In genomic region chr12:28860264-28860560, GRCm38 (mm10) we compare ENCODE assay signal across 11 mouse cellular contexts.
DNase-seq lines count a peak whose midpoint lies in the region; ATAC-seq and TF ChIP-seq lines count a peak whose summit lies in the region.
"Had no signal": no experiment of that assay in that cellular context is flagged by ENCODE, and none has a peak within 500 bp of the region (broad histone marks: within the 10 kb centered on the region; RNA-seq: fewer than 3 reads in every experiment).

No protein-coding gene starts in this region.

- WGBS in forebrain, embryonic 11.5 days: 23% methylated on average over 5 of the region's 5 CpGs
- 8% methylated on average over 5 of the region's 5 CpGs for WGBS in hindbrain, embryonic 16.5 days
- WGBS in neural tube, embryonic 14.5 days: 6% methylated on average over 5 of the region's 5 CpGs

- peak overlapping the region; percentile 75 for H3K27ac ChIP-seq in left cerebral cortex, adult 2 months
- peak overlapping the region; percentile 33; the same call in 1 of the 2 replicates for H3K27ac ChIP-seq in forebrain, embryonic 11.5 days (ENCODE audit: low read depth, low read length)
- H3K27ac ChIP-seq in hindbrain, embryonic 16.5 days (ENCODE audit: low read depth, low read length): peak overlapping the region; percentile 90
- peak overlapping the region; percentile 90 for H3K27ac ChIP-seq in neural tube, embryonic 14.5 days (ENCODE audit: low read depth, low read length)

- peaks cover 7% of the 10 kb centered on the region for H3K4me1 ChIP-seq in forebrain, embryonic 11.5 days (replicated peaks; ENCODE audit: control insufficient read depth, insufficient read depth, low read length)
- H3K4me1 ChIP-seq in hindbrain, embryonic 16.5 days (ENCODE audit: control insufficient read depth, insufficient read depth, low read depth, low read length): peaks cover 35% of the 10 kb centered on the region
- H3K4me1 ChIP-seq in neural tube, embryonic 14.5 days (ENCODE audit: control insufficient read depth, insufficient read depth, low read length): peaks cover 42% of the 10 kb centered on the region

- no peak for ATAC-seq in forebrain, embryonic 11.5 days (replicated peaks; ENCODE audit: low FRiP score)
- ATAC-seq in hindbrain, embryonic 16.5 days: peak; percentile 68; the same call in 1 of the 2 replicates
- peak; percentile 67 for ATAC-seq in neural tube, embryonic 14.5 days (ENCODE audit: low read depth)

- H3K4me3 ChIP-seq in left cerebral cortex, adult 2 months: no peak overlapping the region
- no peak overlapping the region for H3K4me3 ChIP-seq in forebrain, embryonic 11.5 days (ENCODE audit: low read depth, low read length)
- H3K4me3 ChIP-seq in hindbrain, embryonic 16.5 days (ENCODE audit: low read length): no peak overlapping the region
- no peak overlapping the region for H3K4me3 ChIP-seq in neural tube, embryonic 14.5 days (ENCODE audit: low read depth, low read length)
- H3K4me3 ChIP-seq: myocyte had no signal

- TF ChIP-seq CTCF in left cerebral cortex, adult 2 months (IDR thresholded peaks at IDR 0.05): no peak

- H3K9ac ChIP-seq in forebrain, embryonic 11.5 days (ENCODE audit: low read length): no peak overlapping the region
- H3K9ac ChIP-seq in hindbrain, embryonic 16.5 days (ENCODE audit: low read depth, low read length): peak overlapping the region; percentile 36; the same call in 1 of the 2 replicates
- no peak overlapping the region for H3K9ac ChIP-seq in neural tube, embryonic 14.5 days (replicated peaks; ENCODE audit: low read depth, low read length)
- H3K9ac ChIP-seq: lung, embryonic 14.5 days had no signal

- no peak overlapping the region for H3K4me2 ChIP-seq in forebrain, embryonic 11.5 days (ENCODE audit: low read depth, low read length, severe bottlenecking)
- H3K4me2 ChIP-seq in hindbrain, embryonic 16.5 days (ENCODE audit: low read length): no peak overlapping the region
- no peak overlapping the region for H3K4me2 ChIP-seq in neural tube, embryonic 14.5 days (ENCODE audit: low read depth, low read length)
- H3K4me2 ChIP-seq: lung, embryonic 14.5 days had no signal

- intact Hi-C loops in left cerebral cortex, adult 2 months (cut with DNase I): no loop called here
- intact Hi-C loops in left cerebral cortex, postnatal 25 days (cut with DNase I): no loop called here

- no peaks in the 10 kb centered on the region for H3K9me3 ChIP-seq in forebrain, embryonic 11.5 days (ENCODE audit: control insufficient read depth, low read length)
- no peaks in the 10 kb centered on the region for H3K9me3 ChIP-seq in hindbrain, embryonic 16.5 days (ENCODE audit: control insufficient read depth, low read length)
- no peaks in the 10 kb centered on the region for H3K9me3 ChIP-seq in neural tube, embryonic 14.5 days (ENCODE audit: control insufficient read depth, low read length)

- H3K27me3 ChIP-seq in forebrain, embryonic 11.5 days (ENCODE audit: control insufficient read depth, insufficient read depth, low read length): no peaks in the 10 kb centered on the region
- no peaks in the 10 kb centered on the region for H3K27me3 ChIP-seq in hindbrain, embryonic 16.5 days (replicated peaks; ENCODE audit: control insufficient read depth, insufficient read depth, low read length)
- H3K27me3 ChIP-seq in neural tube, embryonic 14.5 days (ENCODE audit: control insufficient read depth, insufficient read depth, low read length): no peaks in the 10 kb centered on the region

- DNase-seq in left cerebral cortex, adult 2 months (ENCODE audit: extremely low spot score in 1 of 2, low spot score in 2 of 2): no peak
- no peak for DNase-seq in left cerebral cortex, postnatal 25 days (ENCODE audit: low spot score in 2 of 2)
- DNase-seq in forebrain, embryonic 11.5 days (ENCODE audit: low spot score): no peak
- DNase-seq in heart, adult 9 months (ENCODE audit: low spot score in 2 of 2): no peak
- no peak for DNase-seq in thymus, postnatal 10 days (ENCODE audit: low spot score in 2 of 2)
- DNase-seq in spleen, adult 12 weeks (ENCODE audit: low spot score): no peak
- DNase-seq: kidney, adult 18-20 months; lung, embryonic 14.5 days had no signal

- no peaks in the 10 kb centered on the region for H3K36me3 ChIP-seq in forebrain, embryonic 11.5 days (ENCODE audit: control insufficient read depth, insufficient read depth, low read length)
- H3K36me3 ChIP-seq in hindbrain, embryonic 16.5 days (ENCODE audit: control insufficient read depth, insufficient read depth, low read length): no peaks in the 10 kb centered on the region
- H3K36me3 ChIP-seq in neural tube, embryonic 14.5 days (ENCODE audit: control insufficient read depth, insufficient read depth, low read length): no peaks in the 10 kb centered on the region

Comparison
In these comparisons a context has a peak if more than half of its experiments do, and no peak if none do; other contexts are left out.
1. H3K27ac ChIP-seq: peak in every context shown above with its lines; median percentile 90 in hindbrain, embryonic 16.5 days; 90 in neural tube, embryonic 14.5 days; 75 in left cerebral cortex, adult 2 months; 33 in forebrain, embryonic 11.5 days.